Mouse (Mus musculus): Measurements from ENCODE around the gene Dstn. TPM values are rescaled to one million over a fixed set of nuclear protein-coding genes. Genes with fewer than 3 reads are reported as not detected.

Dstn gene
- total RNA-seq, 2 experiments from 2014 or later = 166 to 173 TPM

Other genes with a start within 250 kb of the Dstn start
- gene Bfsp1, start 52.1 kb upstream of the Dstn start, total RNA-seq (2021) = 1 to 10 TPM in 1 of 2 experiments, under 1 TPM in 1; 0.74 to 1.0 TPM
- gene Rrbp1, start 95.9 kb downstream of the Dstn start, total RNA-seq (2021) = 10 to 100 TPM; 57.2 to 58.9 TPM
- not detected for gene Banf2, start 117.7 kb downstream of the Dstn start, total RNA-seq (2021)

Data from left cerebral cortex, adult 18-20 months (tissue).